Mouse (Mus musculus) liver, adult (tissue): ENCODE results near the gene Prpf4.

ENCODE experiments used
- GATA4 ChIP-seq: IDR thresholded peaks from 2 replicates; pipeline ENCODE4 v1.6.1; 2014; ENCODE audit warnings: mild to moderate bottlenecking, low read length; ENCODE audit not compliant: insufficient replicate concordance

Prpf4 gene

GRCm38 (mm10) chr4:62379724-62380381 lies 28.7 kb upstream of the Prpf4 start:
- no peak for TF ChIP-seq GATA4

- no peak for TF ChIP-seq GATA4
Observed at GRCm38 (mm10) chr4:62383207-62383606, 25.4 kb upstream of the Prpf4 start.

GRCm38 (mm10) chr4:62383752-62384151 lies 24.8 kb upstream of the Prpf4 start:
- TF ChIP-seq GATA4: no peak

GRCm38 (mm10) chr4:62384159-62384558 lies 24.4 kb upstream of the Prpf4 start:
- no peak for TF ChIP-seq GATA4

- no peak for TF ChIP-seq GATA4
Observed at GRCm38 (mm10) chr4:62385439-62385838, 23.2 kb upstream of the Prpf4 start.

GRCm38 (mm10) chr4:62389592-62390512 lies 18.7 kb upstream of the Prpf4 start:
- TF ChIP-seq GATA4: no peak

- TF ChIP-seq GATA4: no peak
Observed at GRCm38 (mm10) chr4:62391892-62392291, 16.7 kb upstream of the Prpf4 start.

- TF ChIP-seq GATA4: no peak
Observed at GRCm38 (mm10) chr4:62393459-62393858, 15.1 kb upstream of the Prpf4 start.

- no peak for TF ChIP-seq GATA4
Observed at GRCm38 (mm10) chr4:62395806-62396205, 12.8 kb upstream of the Prpf4 start.

GRCm38 (mm10) chr4:62397616-62398365 lies 10.8 kb upstream of the Prpf4 start:
- TF ChIP-seq GATA4: no peak

- TF ChIP-seq GATA4: no peak
Observed at GRCm38 (mm10) chr4:62398956-62399355, 9.6 kb upstream of the Prpf4 start.

GRCm38 (mm10) chr4:62406133-62406532 lies 2.5 kb upstream of the Prpf4 start:
- no peak for TF ChIP-seq GATA4

- TF ChIP-seq GATA4: no peak
Observed at GRCm38 (mm10) chr4:62407730-62408582, 641 bp upstream of the Prpf4 start.

- TF ChIP-seq GATA4: no peak
Observed at GRCm38 (mm10) chr4:62409615-62410014, 1.0 kb downstream of the Prpf4 start.

- no peak for TF ChIP-seq GATA4
Observed at GRCm38 (mm10) chr4:62410325-62410724, 1.7 kb downstream of the Prpf4 start.

GRCm38 (mm10) chr4:62411606-62412005 lies 3.0 kb downstream of the Prpf4 start:
- TF ChIP-seq GATA4: no peak
